Mouse (Mus musculus) heart, adult 2 months (tissue): ENCODE results near the gene Dhrs7c.

Experiments used
- CTCF ChIP-seq: fragments of 200-600 bp; IDR thresholded peaks from 2 replicates; pipeline ENCODE4 v1.8.1; 2022; ENCODE audit warnings: antibody characterized with exemption, mild to moderate bottlenecking, moderate library complexity
- EP300 ChIP-seq: fragments of 200-500 bp; IDR thresholded peaks from 2 replicates; pipeline ENCODE4 v1.6.1; 2011; ENCODE audit warnings: low read depth, low read length, control low read depth; ENCODE audit not compliant: insufficient read depth

DNA sequence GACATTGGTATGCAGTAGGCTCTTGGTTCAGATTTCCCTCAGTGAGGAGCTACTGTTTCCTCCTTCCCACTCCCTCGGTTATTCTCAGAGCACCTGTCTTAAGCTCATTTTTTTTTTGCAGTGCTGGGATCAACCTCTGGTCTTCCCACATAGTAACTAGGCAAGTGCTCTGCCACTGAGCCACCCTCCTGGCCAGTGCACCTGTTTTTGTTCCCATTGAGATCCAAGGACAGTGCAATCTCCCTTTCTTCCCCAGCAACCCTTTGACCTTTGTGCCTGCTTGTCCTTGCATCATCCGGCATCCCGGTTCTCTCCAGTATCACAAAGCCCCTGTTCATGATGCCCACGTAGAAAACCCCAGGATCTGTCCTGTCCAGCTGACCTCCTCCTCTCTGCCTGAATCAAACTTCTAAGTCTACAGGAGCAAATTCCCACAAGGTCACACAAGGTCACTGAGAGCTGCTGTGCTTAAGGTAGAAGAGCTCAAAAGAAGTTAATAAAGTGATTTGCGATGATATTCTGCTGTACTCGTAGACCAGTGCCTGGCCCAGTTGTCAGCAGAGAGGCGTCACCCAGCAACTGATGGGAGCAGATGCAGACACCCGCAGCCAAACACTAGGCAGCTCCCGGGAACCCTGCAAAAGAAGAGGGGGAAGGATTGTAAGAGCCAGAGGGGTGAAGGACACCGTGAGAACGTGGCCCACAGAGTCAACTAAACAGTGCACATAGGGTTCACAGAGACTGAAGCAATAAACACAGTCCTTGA, 9.0 kb downstream of the Dhrs7c start:
- no peak for TF ChIP-seq CTCF
- no peak for TF ChIP-seq EP300
